Mouse (Mus musculus) E14TG2a.4 (cell line): Measurements from ENCODE around the gene Map7d2.

Source experiments
- H3K27me3 ChIP-seq: 2 replicates; pipeline ENCODE4 v1.6.1; 2014; ENCODE audit warnings: low read length, control low read depth; ENCODE audit not compliant: insufficient read depth
- H3K36me3 ChIP-seq: 2 replicates; pipeline ENCODE4 v1.6.1; 2014; ENCODE audit warnings: low read length, control low read depth; ENCODE audit not compliant: insufficient read depth
- H3K4me1 ChIP-seq: replicated peaks from 2 replicates; pipeline ENCODE4 v1.6.1; 2014; ENCODE audit warnings: low read depth, low read length, control low read depth
- H3K4me3 ChIP-seq: replicated peaks from 2 replicates; pipeline ENCODE4 v1.5.1; 2014; ENCODE audit warnings: mild to moderate bottlenecking, low read length
- H3K9me3 ChIP-seq: 2 replicates; pipeline ENCODE4 v1.6.1; 2014; ENCODE audit warnings: low read length, control low read depth
- CTCF ChIP-seq: conservative IDR thresholded peaks from 2 replicates; pipeline ENCODE4 v1.5.1; 2014; ENCODE audit warnings: low read length
- NANOG ChIP-seq: IDR thresholded peaks from 2 replicates; pipeline ENCODE4 v1.6.1; 2014; ENCODE audit warnings: borderline replicate concordance, low read length, mixed read lengths
- POU5F1 ChIP-seq: IDR thresholded peaks from 2 replicates; pipeline ENCODE4 v1.6.1; 2014; ENCODE audit warnings: low read length, borderline replicate concordance

Gene Map7d2

DNA sequence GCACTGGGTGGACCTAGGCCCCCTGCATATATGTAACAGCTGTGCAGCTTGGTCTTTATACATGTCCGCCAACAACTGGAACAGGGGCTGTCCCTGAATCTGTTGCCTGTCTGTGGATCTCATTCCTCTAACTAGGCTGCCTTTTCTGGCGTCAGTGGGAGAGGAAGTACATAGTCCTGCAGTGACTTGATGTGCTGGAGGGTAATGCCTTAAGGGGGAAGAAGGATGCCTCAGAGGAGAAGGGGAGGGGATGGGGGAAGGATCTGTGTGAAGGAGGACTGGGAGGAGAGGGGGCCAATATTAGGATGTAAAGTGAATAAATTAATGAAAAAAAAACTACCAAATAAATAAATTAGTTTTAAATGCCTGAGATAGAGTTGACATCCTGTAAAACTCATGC, 88.8 kb downstream of the Map7d2 start:
- Histone ChIP-seq H3K4me3 (no peak overlapping the region), H3K27me3 (no peaks in the 10 kb centered on the region), H3K36me3 (no peaks in the 10 kb centered on the region), H3K4me1 (peaks cover 3% of the 10 kb centered on the region; the same call in 1 of the 2 replicates), H3K9me3 (no peaks in the 10 kb centered on the region)
- TF ChIP-seq POU5F1 (no peak), NANOG (no peak), CTCF (no peak)

- TF ChIP-seq NANOG: no peak
- no peak for TF ChIP-seq CTCF
- TF ChIP-seq POU5F1: no peak
- 0 out of 2 replicates have a peak overlapping the region, but pooled peaks have one; percentile 20 for H3K4me3 ChIP-seq
- no peaks in the 10 kb centered on the region for H3K9me3 ChIP-seq
- peaks cover 32% of the 10 kb centered on the region for H3K4me1 ChIP-seq
- peaks cover 6% of the 10 kb centered on the region; the same call in 1 of the 2 replicates for H3K36me3 ChIP-seq
- no peaks in the 10 kb centered on the region for H3K27me3 ChIP-seq
Observed at GRCm38 (mm10) chrX:159508331-159509036, 94.1 kb downstream of the Map7d2 start.

DNA sequence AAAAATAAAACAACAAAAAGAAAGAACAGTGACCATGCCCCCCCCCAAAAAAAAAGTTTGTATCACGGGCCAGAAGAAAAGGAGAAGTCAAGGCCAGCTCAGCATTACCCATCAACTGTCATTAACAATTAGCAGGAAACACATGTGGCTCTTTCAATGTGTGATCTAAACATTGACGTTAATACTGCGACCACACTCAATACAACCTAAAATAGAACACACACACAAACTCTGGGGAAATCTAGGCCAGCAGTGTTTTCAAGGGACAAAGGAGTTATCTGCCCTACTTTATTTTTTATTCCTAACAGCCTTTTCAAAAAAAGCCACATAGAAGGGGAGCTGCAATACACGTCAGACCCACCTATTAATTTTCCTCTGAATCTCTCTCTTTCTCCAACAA, 94.7 kb downstream of the Map7d2 start:
- Histone ChIP-seq H3K4me3 (no peak overlapping the region), H3K4me1 (peaks cover 32% of the 10 kb centered on the region), H3K36me3 (peaks cover 8% of the 10 kb centered on the region; the same call in 1 of the 2 replicates), H3K27me3 (no peaks in the 10 kb centered on the region), H3K9me3 (no peaks in the 10 kb centered on the region)
- TF ChIP-seq CTCF (no peak), POU5F1 (no peak), NANOG (no peak)

- Histone ChIP-seq H3K36me3 (peaks cover 15% of the 10 kb centered on the region), H3K4me1 (peaks cover 39% of the 10 kb centered on the region), H3K4me3 (peak overlapping the region; percentile 45), H3K9me3 (no peaks in the 10 kb centered on the region), H3K27me3 (no peaks in the 10 kb centered on the region)
- no peak; the same call in 1 of the 2 replicates for TF ChIP-seq NANOG
- no peak for TF ChIP-seq POU5F1
- no peak for TF ChIP-seq CTCF
Observed at GRCm38 (mm10) chrX:159509847-159510715, 95.7 kb downstream of the Map7d2 start.

DNA sequence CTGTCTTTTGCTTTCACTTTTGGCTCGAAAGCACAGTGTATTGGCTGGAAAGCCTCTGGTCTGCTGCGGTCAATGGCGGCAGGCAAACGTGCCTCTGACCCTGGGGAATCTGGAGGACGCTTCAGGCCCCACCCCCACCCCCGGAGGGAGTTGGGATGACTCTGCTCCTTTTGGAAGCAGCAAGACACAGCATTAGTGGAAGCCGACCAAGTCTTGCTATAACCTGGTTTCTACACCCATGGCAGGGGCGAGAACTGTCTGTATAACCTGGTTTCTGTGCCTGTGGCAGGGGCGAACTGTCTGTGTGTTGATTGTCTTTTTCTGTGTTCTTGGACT, 96.3 kb downstream of the Map7d2 start:
- TF ChIP-seq NANOG (no peak), CTCF (no peak), POU5F1 (no peak)
- Histone ChIP-seq H3K36me3 (peaks cover 15% of the 10 kb centered on the region), H3K4me3 (peak overlapping the region; percentile 45), H3K27me3 (no peaks in the 10 kb centered on the region), H3K9me3 (no peaks in the 10 kb centered on the region), H3K4me1 (peaks cover 39% of the 10 kb centered on the region)

DNA sequence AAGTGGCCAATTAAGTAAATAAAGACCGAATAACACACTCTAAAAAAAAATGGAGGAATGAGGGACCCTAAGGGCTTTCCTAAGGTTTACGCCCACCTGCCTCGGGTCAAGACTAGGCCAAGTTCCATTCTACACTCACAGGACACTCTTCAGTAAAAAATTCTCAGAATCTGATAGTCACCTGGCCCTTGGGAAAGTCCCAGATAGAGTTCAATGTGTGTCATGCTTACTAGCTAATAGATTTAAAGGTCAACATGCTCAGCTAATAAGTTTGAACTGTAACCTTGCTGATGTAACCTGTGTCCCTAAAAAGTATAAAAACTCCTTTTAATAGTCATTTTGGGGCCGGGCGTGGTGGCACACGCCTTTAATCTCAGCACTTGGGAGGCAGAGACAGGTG, 101.2 kb downstream of the Map7d2 start:
- TF ChIP-seq NANOG (no peak), CTCF (no peak), POU5F1 (no peak)
- peaks cover 44% of the 10 kb centered on the region for H3K4me1 ChIP-seq

DNA sequence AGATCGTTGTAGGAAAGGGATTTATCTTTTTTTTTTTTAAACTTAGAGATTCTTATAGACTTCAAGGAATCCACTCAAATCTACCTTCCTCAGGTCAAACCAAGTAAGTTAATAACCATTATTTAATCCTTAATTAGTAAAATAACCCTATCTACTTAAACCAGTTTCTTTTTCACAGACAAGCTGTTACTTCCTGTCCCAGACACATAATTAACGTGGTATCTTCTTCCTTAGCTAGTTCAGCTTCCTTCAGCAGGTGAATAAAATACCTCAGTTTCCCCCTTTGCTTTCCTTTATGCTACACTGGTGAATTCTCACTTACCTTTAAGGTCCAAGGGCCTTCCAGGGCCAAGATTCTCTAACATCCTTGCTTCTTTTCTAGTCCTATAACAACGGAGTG, 107.4 kb downstream of the Map7d2 start:
- H3K36me3 ChIP-seq: no peaks in the 10 kb centered on the region
- H3K4me3 ChIP-seq: peak overlapping the region; percentile 70
- no peaks in the 10 kb centered on the region for H3K9me3 ChIP-seq
- H3K27me3 ChIP-seq: no peaks in the 10 kb centered on the region
- TF ChIP-seq CTCF: no peak
- TF ChIP-seq POU5F1: no peak
- no peak for TF ChIP-seq NANOG
- H3K4me1 ChIP-seq: peaks cover 47% of the 10 kb centered on the region

More for the DNA sequence above, 101.2 kb downstream of the Map7d2 start:
- no peak overlapping the region for H3K4me3 ChIP-seq
- peaks cover 21% of the 10 kb centered on the region for H3K36me3 ChIP-seq
- no peaks in the 10 kb centered on the region for H3K27me3 ChIP-seq
- H3K9me3 ChIP-seq: no peaks in the 10 kb centered on the region

DNA sequence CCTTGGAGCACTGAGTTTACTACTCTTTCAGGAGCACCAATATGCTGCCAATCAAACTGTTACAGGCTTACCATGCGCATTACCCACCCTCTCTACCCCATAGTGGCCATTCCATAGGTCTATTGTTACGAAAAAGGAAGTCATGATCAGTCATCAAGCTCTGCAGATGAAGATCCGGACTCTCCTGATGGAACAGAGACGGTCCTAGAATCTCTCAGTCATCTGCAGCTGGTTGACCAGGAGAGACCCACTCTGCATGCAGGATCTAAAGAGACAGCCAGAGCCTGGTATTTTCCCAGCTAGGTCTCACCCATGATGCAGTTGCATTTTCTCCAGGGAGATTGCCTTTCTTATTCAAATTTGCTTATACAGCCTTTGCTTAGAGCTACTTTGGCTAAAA, 108.3 kb downstream of the Map7d2 start:
- no peaks in the 10 kb centered on the region for H3K27me3 ChIP-seq
- H3K4me3 ChIP-seq: 0 out of 2 replicates have a peak overlapping the region, but pooled peaks have one; percentile 26
- TF ChIP-seq NANOG (no peak), POU5F1 (no peak), CTCF (no peak)
- no peaks in the 10 kb centered on the region for H3K9me3 ChIP-seq
- H3K36me3 ChIP-seq: no peaks in the 10 kb centered on the region
- H3K4me1 ChIP-seq: peaks cover 47% of the 10 kb centered on the region
